Mouse (Mus musculus): ENCODE measurements around the gene Spag17. TPM values are rescaled to one million over a fixed set of nuclear protein-coding genes. Genes with fewer than 3 reads are reported as not detected.
"Not testable (repeated sequence)": the region's sequence is repeated elsewhere in the genome, so short reads cannot be mapped to it uniquely, and the experiment has no call there.

Gene Spag17
- polyA plus RNA-seq (2015; fragmentation: Nextera tagmentation; extraction: Ambion mirVana): 0.03 and 0.14 TPM in 2 replicates

- no peaks in the 10 kb centered on the region for H3K4me1 ChIP-seq (replicated peaks)
- H3K9me3 ChIP-seq (replicated peaks): no peaks in the 10 kb centered on the region
- no peak within 1 kb of the TSS for H3K4me3 ChIP-seq (replicated peaks)
- no peak within 1 kb of the TSS for H3K4me2 ChIP-seq
- H3K36me3 ChIP-seq (replicated peaks): no peaks in the 10 kb centered on the region
- ATAC-seq (ENCODE audit: insufficient read depth): no peak
- no peak within 1 kb of the TSS for H3K9ac ChIP-seq
- WGBS (ENCODE audit: insufficient replicate concordance): 18% methylated on average over 16 of the region's 16 CpGs
- H3K27me3 ChIP-seq: no peaks in the 10 kb centered on the region
- H3K27ac ChIP-seq (replicated peaks): no peak within 1 kb of the TSS
These were observed at the start of gene Spag17 for GRCm38 (mm10) chr3:99885187-99885811. Gene Spag17, plus strand, starts transcription at chr3:99885406.

- Histone ChIP-seq H3K27ac (replicated peaks) (no peak overlapping the region), H3K9ac (no peak overlapping the region), H3K36me3 (replicated peaks) (no peaks in the 10 kb centered on the region), H3K9me3 (replicated peaks) (no peaks in the 10 kb centered on the region), H3K27me3 (no peaks in the 10 kb centered on the region), H3K4me2 (no peak overlapping the region), H3K4me1 (replicated peaks) (no peaks in the 10 kb centered on the region), H3K4me3 (replicated peaks) (no peak overlapping the region)
- 34% methylated on average over 2 of the region's 2 CpGs for WGBS (ENCODE audit: insufficient replicate concordance)
- ATAC-seq (ENCODE audit: insufficient read depth): no peak
These were observed 42.9 kb upstream of the Spag17 start for GRCm38 (mm10) chr3:99842333-99842732.

- WGBS (ENCODE audit: insufficient replicate concordance): 42% methylated on average over 3 of the region's 3 CpGs
These were observed 42.4 kb upstream of the Spag17 start for GRCm38 (mm10) chr3:99842808-99843207.

GRCm38 (mm10) chr3:99843233-99843632, 42.0 kb upstream of the Spag17 start:
- Histone ChIP-seq H3K9me3 (replicated peaks) (no peaks in the 10 kb centered on the region), H3K4me2 (no peak overlapping the region), H3K27me3 (no peaks in the 10 kb centered on the region), H3K4me3 (replicated peaks) (no peak overlapping the region), H3K4me1 (replicated peaks) (no peaks in the 10 kb centered on the region), H3K27ac (replicated peaks) (no peak overlapping the region), H3K36me3 (replicated peaks) (no peaks in the 10 kb centered on the region), H3K9ac (no peak overlapping the region)
- WGBS (ENCODE audit: insufficient replicate concordance): 45% methylated on average over 6 of the region's 6 CpGs
- no peak for ATAC-seq (ENCODE audit: insufficient read depth)

More at GRCm38 (mm10) chr3:99842808-99843207, 42.4 kb upstream of the Spag17 start:
- H3K27me3 ChIP-seq: no peaks in the 10 kb centered on the region
- H3K27ac ChIP-seq (replicated peaks): no peak overlapping the region
- no peak overlapping the region for H3K9ac ChIP-seq
- no peaks in the 10 kb centered on the region for H3K36me3 ChIP-seq (replicated peaks)
- H3K9me3 ChIP-seq (replicated peaks): no peaks in the 10 kb centered on the region
- no peaks in the 10 kb centered on the region for H3K4me1 ChIP-seq (replicated peaks)
- H3K4me3 ChIP-seq (replicated peaks): no peak overlapping the region
- no peak overlapping the region for H3K4me2 ChIP-seq
- ATAC-seq (ENCODE audit: insufficient read depth): no peak

- Histone ChIP-seq H3K9me3 (replicated peaks) (no peaks in the 10 kb centered on the region), H3K9ac (no peak overlapping the region), H3K4me2 (no peak overlapping the region), H3K36me3 (replicated peaks) (no peaks in the 10 kb centered on the region), H3K27ac (replicated peaks) (no peak overlapping the region), H3K4me1 (replicated peaks) (no peaks in the 10 kb centered on the region), H3K27me3 (no peaks in the 10 kb centered on the region), H3K4me3 (replicated peaks) (no peak overlapping the region)
- no peak for ATAC-seq (ENCODE audit: insufficient read depth)
- 54% methylated on average over 7 of the region's 7 CpGs for WGBS (ENCODE audit: insufficient replicate concordance)
These were observed 34.3 kb upstream of the Spag17 start for GRCm38 (mm10) chr3:99850926-99851325.

GRCm38 (mm10) chr3:99854595-99854994, 30.6 kb upstream of the Spag17 start:
- 51% methylated on average over 3 of the region's 3 CpGs for WGBS (ENCODE audit: insufficient replicate concordance)
- H3K4me2 ChIP-seq: no peak overlapping the region
- H3K36me3 ChIP-seq (replicated peaks): no peaks in the 10 kb centered on the region
- no peak for ATAC-seq (ENCODE audit: insufficient read depth)
- no peaks in the 10 kb centered on the region for H3K27me3 ChIP-seq
- no peaks in the 10 kb centered on the region for H3K4me1 ChIP-seq (replicated peaks)
- H3K27ac ChIP-seq (replicated peaks): no peak overlapping the region
- no peak overlapping the region for H3K9ac ChIP-seq
- no peak overlapping the region for H3K4me3 ChIP-seq (replicated peaks)
- H3K9me3 ChIP-seq (replicated peaks): no peaks in the 10 kb centered on the region

- H3K4me2 ChIP-seq: no peak overlapping the region
- H3K27me3 ChIP-seq: no peaks in the 10 kb centered on the region
- H3K27ac ChIP-seq (replicated peaks): no peak overlapping the region
- no peaks in the 10 kb centered on the region for H3K36me3 ChIP-seq (replicated peaks)
- ATAC-seq (ENCODE audit: insufficient read depth): no peak
- WGBS (ENCODE audit: insufficient replicate concordance): 51% methylated on average over 3 of the region's 3 CpGs
- no peaks in the 10 kb centered on the region for H3K9me3 ChIP-seq (replicated peaks)
- no peaks in the 10 kb centered on the region for H3K4me1 ChIP-seq (replicated peaks)
- H3K4me3 ChIP-seq (replicated peaks): no peak overlapping the region
- no peak overlapping the region for H3K9ac ChIP-seq
These were observed 26.3 kb upstream of the Spag17 start for GRCm38 (mm10) chr3:99858922-99859321.

GRCm38 (mm10) chr3:99864706-99865105, 20.5 kb upstream of the Spag17 start:
- Histone ChIP-seq H3K4me2 (no peak overlapping the region), H3K4me1 (replicated peaks) (no peaks in the 10 kb centered on the region), H3K9ac (no peak overlapping the region), H3K36me3 (replicated peaks) (no peaks in the 10 kb centered on the region), H3K27me3 (no peaks in the 10 kb centered on the region), H3K9me3 (replicated peaks) (no peaks in the 10 kb centered on the region), H3K27ac (replicated peaks) (no peak overlapping the region), H3K4me3 (replicated peaks) (no peak overlapping the region)
- WGBS (ENCODE audit: insufficient replicate concordance): 41% methylated on average over 1 of the region's 1 CpGs
- ATAC-seq (ENCODE audit: insufficient read depth): no peak

- Histone ChIP-seq H3K36me3 (replicated peaks) (no peaks in the 10 kb centered on the region), H3K9me3 (replicated peaks) (no peaks in the 10 kb centered on the region), H3K9ac (no peak overlapping the region), H3K4me2 (no peak overlapping the region), H3K27ac (replicated peaks) (no peak overlapping the region), H3K4me3 (replicated peaks) (no peak overlapping the region), H3K27me3 (no peaks in the 10 kb centered on the region), H3K4me1 (replicated peaks) (no peaks in the 10 kb centered on the region)
- ATAC-seq (ENCODE audit: insufficient read depth): no peak
These were observed 10.1 kb upstream of the Spag17 start for GRCm38 (mm10) chr3:99875137-99875536.

- H3K4me3 ChIP-seq (replicated peaks): no peak overlapping the region
- whole genome bisulfite sequencing (ENCODE audit: insufficient replicate concordance): 59% methylated on average over 3 of the region's 3 CpGs
- H3K27me3 ChIP-seq: no peaks in the 10 kb centered on the region
- no peak for ATAC-seq (ENCODE audit: insufficient read depth)
- no peaks in the 10 kb centered on the region for H3K4me1 ChIP-seq (replicated peaks)
- no peaks in the 10 kb centered on the region for H3K9me3 ChIP-seq (replicated peaks)
- no peaks in the 10 kb centered on the region for H3K36me3 ChIP-seq (replicated peaks)
- H3K4me2 ChIP-seq: no peak overlapping the region
- H3K27ac ChIP-seq (replicated peaks): no peak overlapping the region
- H3K9ac ChIP-seq: no peak overlapping the region
These were observed 3.7 kb upstream of the Spag17 start for GRCm38 (mm10) chr3:99881498-99881897.

- Histone ChIP-seq H3K27me3 (no peaks in the 10 kb centered on the region), H3K9ac (no peak overlapping the region), H3K36me3 (replicated peaks) (no peaks in the 10 kb centered on the region), H3K27ac (replicated peaks) (no peak overlapping the region), H3K4me1 (replicated peaks) (no peaks in the 10 kb centered on the region), H3K4me3 (replicated peaks) (no peak overlapping the region), H3K9me3 (replicated peaks) (no peaks in the 10 kb centered on the region), H3K4me2 (no peak overlapping the region)
- no peak for ATAC-seq (ENCODE audit: insufficient read depth)
- WGBS (ENCODE audit: insufficient replicate concordance): 69% methylated on average over 6 of the region's 6 CpGs
These were observed 1.1 kb upstream of the Spag17 start for GRCm38 (mm10) chr3:99883988-99884564.

- H3K9ac ChIP-seq; ATAC-seq (ENCODE audit: insufficient read depth); H3K4me3 ChIP-seq (replicated peaks); H3K9me3 ChIP-seq (replicated peaks); H3K27ac ChIP-seq (replicated peaks); H3K4me1 ChIP-seq (replicated peaks); H3K36me3 ChIP-seq (replicated peaks); H3K4me2 ChIP-seq; H3K27me3 ChIP-seq: not testable (repeated sequence)
- 74% methylated on average over 4 of the region's 4 CpGs for WGBS (ENCODE audit: insufficient replicate concordance)
These were observed 9.5 kb downstream of the Spag17 start for GRCm38 (mm10) chr3:99894741-99895140.

Measured in liver, embryonic 15.5 days (tissue).